Mouse (Mus musculus) adrenal gland, postnatal 4 days (tissue): ENCODE results near the gene Jak3. TPM values are rescaled to one million over a fixed set of nuclear protein-coding genes. Genes with fewer than 3 reads are reported as not detected.
"Not testable (repeated sequence)": the region's sequence is repeated elsewhere in the genome, so short reads cannot be mapped to it uniquely, and the experiment has no call there.

Source experiments
- DNase-seq, 2 experiments: peaks; one replicate each; pipeline ENCODE4 v3.0.0; 2021 to 2022; ENCODE audit warnings: low spot score in 2 of 2, mixed read lengths in 2 of 2
- microRNA-seq: library from miRNA; unstranded; fragments of <30 nt; microRNA quantifications from one replicate; pipeline ENCODE4 v1.2.0, GENCODE M21; 2021
- total RNA-seq, 2 experiments: library from RNA; stranded (reverse); gene quantifications; 2 replicates each; pipeline ENCODE4 v1.2.3; 2021

Gene Jak3
- total RNA-seq, 2 experiments from 2014 or later: 17.7 to 19.3 TPM

DNA sequence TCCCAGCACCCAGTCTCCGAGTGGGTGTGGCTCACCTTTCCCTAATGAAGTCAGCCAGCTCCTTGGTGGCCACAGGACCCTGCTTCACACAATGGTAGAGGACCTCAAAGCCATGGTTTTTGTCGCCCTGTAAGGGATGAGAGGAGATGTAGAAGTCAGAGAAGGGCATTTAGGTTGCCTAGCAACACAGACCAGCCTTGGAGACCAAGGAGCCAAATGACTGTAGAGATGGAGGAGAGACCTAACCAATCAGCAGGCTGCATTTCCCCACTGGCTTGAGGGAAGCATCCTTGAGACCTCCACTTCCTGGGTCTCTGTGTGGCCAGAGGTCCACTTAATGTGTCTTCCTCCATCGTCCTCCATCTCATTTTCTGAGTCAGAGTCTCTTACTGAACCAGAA, 42.2 kb downstream of the Jak3 start:
- no peak for DNase-seq

DNA sequence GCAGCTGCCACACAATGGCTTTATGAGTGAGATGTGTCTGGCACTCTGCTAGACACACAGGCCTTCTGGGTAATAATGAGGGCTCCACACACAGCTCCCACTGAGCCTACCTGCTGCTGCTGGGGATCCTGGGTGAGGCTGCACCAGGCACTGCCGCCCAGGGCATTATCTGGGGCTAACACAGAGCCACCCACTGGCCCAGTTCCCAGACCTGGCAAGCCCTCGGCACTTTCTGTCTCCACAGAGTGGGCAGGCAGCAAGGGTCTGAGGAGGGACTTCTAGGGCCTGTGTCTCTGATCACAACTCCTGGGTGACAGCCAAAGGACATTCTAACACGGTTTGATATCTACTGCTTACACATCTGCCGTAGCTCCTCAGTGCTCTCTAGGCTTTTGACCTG, 43.1 kb downstream of the Jak3 start:
- DNase-seq: no peak

DNA sequence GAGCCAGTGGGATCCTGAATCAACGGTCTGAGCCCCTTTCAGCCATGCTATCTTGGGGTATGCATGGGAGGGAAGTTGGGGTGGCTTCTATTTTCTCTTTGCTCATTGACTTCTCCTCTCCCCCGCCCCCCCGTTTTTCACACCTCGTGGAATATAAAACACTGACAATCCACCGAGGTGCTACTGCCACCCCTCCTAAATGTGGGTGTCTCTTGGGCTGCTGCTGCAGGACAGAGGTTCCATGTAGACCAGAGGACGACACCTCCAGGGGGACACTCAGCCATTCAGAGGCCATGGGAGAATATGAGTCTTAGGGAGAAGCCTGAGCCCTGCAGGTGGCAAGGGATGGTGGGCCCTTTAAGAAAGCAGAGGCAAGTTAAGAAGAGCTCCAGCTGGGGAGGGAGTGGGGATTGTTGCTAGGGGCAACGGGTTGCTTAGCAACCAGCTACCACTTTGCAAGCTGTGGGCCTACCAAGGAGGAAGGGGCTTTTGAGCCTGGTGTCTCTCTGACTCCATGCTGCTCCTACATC, 43.9 kb downstream of the Jak3 start:
- no peak for DNase-seq

DNA sequence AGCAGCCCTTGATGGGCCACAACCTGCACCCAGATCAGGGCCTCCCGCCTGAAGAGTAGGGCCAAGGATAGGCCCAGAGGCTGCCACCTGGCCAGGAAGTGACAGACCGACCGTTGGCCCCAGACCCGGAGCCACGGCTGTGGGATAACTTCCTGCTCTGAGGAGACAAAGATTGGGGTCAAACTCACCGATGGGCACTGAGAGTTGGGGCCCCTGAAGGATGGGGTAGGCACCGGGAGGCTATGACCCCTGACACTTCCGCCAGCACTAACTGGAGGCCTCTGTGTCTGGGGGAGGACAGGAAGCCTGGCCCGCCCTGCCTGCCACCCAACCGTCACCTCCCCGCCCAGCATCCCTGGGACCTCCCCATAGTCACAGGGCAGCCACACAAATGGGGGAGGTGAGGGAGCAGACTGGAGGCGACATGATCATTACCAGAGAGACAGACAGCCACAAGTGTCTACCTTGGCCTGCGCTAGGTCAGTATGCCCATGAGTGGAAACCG, 47.0 kb downstream of the Jak3 start:
- DNase-seq: no peak

DNA sequence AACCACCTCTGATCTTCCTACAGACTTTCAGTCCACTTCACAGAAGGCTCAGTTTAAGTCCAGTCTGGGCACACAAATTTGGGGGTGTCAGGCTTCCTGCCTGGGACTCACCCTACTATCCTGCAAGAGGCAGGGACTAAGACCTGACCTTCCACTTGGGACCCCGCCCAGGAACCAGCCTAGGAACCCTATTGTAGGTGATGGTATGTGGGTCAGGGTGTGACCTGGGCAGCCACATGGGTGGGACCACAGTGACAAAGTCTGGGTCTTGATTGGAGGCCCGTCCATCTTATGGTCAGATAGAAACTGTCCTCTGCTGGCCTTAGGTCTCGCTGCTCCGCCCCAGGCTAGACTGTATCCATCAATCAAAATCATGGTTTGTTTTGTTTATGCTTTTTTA, 48.3 kb downstream of the Jak3 start:
- DNase-seq: no peak

DNA sequence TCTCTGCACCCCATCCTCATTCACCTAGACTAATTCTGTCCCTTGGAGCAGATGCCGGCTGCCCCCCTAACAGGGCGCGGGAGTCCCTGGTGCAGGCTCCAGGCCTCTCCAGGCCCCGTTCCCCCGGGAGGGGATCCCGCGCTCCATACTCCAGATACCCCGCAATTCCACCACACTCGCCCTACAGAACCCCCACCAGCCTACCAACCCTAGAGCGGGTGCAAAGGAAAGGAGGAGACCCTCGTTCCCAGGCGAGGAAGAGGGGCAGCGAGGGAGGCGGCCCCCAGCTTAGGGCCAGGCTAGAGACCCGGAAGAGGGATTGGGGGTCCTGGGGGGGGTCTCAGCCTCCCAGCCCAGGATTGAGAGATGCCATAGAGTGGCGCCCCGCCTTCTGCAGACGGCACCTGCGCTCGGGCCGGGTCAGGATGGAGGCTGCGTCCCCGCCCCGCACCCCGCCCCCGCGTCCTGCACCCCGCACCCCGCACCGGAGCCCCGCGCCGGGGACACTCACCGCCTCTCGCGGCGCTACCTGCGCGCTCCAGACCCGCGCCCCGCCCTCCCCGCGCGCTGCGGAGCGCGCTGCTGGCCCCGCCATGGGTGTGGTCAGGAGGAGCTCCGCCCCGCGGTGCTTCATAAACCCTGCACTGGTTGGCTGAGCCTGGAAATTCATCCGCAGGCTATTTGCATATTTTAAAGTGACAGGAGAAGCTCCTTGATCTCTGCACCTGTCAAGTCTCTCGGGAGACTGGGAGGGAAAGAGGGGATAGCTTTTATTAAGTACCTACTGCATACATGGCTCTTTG, 49.2 kb downstream of the Jak3 start, which contains the start of gene Fcho1:
TSS of gene Fcho1 (minus strand) at position 595 of the 803 bp plus-strand sequence.
- peak in 1 of 2 experiments; percentile 38 for DNase-seq

DNA sequence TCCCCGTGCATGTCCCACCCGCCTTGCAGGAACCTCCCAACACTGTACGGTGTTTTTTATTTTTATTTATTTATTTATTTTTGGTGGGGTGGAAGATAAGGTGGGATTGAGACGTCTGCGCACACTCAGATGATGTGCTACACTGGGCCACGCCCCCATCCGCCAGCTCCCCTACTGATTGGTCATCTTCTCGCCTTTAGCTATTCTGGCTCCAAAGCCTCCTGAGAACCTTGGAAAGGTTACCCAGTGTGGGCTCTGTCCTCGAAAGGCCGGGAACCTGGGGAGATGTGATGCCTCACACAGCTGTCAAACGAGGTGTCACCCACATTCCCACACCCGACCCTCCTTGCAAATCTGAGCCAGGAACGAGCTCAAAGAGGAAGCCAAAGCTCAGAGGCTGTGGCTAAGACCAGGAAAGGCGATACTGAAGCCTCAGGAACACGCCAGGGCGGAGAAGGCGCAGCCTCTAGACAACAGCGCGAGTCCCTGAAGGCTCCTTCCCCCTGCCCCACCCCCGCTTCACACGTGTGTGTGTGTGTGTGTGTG, 52.2 kb downstream of the Jak3 start:
- DNase-seq: no peak

DNA sequence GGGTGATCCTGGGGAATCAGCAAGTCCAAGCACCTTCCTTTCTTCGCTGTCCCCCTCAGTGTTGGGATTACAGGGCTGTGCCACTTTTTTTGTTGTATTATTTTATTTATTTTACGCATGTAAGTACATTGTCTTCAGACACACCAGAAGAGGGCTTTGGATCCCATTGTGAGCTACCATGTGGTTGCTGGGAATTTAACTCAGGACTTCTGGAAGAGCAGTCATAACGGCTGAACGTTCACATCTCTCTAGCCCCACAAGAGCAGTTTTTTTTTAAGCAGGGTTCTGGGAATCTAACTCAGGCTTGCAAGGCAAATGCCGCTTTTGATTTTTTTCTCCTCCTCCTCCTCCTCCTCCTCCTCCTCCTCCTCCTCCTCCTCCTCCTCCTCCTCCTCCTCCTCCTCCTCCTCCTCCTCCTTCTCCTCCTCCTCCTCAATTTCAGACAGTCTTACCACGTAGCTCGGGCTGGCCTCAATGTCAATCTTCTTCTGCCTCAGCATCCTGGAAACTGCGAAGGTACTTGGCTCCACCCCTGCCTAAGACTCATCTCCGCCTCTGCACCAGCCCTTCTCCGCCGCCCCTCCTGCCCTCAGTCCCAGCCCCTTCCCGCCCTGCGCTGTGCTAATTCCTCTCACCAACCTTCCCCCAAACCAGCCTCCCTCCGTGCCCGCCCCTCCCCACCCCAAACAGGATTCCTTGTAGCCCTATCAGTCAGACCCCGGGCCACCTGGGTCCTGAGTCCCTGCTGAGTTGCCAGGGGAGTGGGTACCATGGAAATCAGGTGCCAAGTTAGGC, 52.9 kb downstream of the Jak3 start:
- no peak for DNase-seq

DNA sequence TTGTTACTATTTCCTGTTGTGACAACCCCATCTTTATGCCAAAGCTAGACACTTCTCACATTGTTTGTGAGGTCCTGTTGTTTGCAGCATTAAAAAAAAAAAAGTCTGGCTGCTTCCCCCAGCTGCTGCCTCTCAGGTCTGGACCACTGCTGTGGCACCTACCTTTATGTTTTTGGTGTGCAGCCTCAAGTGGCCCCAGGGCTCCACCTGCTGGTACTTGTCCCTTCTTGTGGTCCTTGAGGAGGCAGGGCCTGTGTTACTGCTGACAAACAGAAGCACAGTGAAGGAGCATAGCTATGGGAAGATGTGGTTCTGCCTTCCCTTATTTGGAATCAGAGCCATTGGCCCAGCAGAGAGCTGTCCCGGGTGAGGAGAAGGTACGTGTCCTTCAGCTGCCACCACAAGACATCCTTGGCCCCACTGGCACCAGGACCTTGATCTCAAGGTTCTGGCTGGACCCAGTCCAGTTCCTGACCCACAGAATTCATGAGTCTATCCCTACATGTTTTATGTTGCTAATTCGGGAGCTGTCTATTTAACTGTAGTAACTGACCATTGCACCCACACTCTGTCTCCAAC, 55.6 kb downstream of the Jak3 start:
- no peak for DNase-seq

DNA sequence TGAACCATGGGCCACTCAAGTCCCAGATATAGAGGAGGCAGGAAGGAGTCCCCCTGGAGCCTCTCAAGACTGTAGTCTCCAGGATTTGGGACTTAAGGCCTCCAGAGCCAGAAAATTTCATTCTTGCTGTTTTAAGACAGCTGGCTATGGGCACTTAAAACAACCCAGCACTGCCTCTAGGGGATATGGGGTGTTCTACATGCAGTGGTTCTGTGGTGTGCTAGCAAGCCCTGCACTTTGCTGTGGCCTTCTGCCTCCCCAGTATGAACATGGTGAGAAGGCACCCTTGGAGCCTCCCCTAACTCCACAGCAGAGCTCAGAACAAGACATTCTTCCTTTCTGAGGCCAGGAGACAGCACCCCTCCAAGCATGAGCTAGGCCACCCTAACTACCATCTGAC, 62.2 kb downstream of the Jak3 start:
- not testable (repeated sequence) for DNase-seq

Small RNA genes lying within 50 kb of the gene (microRNA-seq; reads per million reads assigned to microRNA genes)
- gene Mir6769b: 0.79 reads per million

Other genes starting within 250 kb of the Jak3 start
- 10 to 100 TPM; 58.9 to 65.9 TPM for gene Abhd8, start 212.6 kb upstream of the Jak3 start, total RNA-seq
- 10 to 100 TPM; 87.7 to 89.8 TPM for gene Mrpl34, start 211.3 kb upstream of the Jak3 start, total RNA-seq
- 10 to 100 TPM; 61.2 to 61.4 TPM for gene Dda1, start 207.1 kb upstream of the Jak3 start, total RNA-seq
- 10 to 100 TPM; 25.9 to 26.3 TPM for gene Ano8, start 190.3 kb upstream of the Jak3 start, total RNA-seq
- 10 to 100 TPM; 30.6 to 32.0 TPM for gene Gtpbp3, start 188.2 kb upstream of the Jak3 start, total RNA-seq
- 100 to 1,000 TPM; 179 to 185 TPM for gene Plvap, start 164.5 kb upstream of the Jak3 start, total RNA-seq
- gene Ccdc194, start 150.6 kb upstream of the Jak3 start, total RNA-seq: under 1 TPM in 1 of 2 experiments, not detected in 1; 0.25 TPM
- 10 to 100 TPM; 39.6 to 46.0 TPM for gene Bst2, start 138.8 kb upstream of the Jak3 start, total RNA-seq
- 10 to 100 TPM; 74.5 to 76.0 TPM for gene Mvb12a, start 133.4 kb upstream of the Jak3 start, total RNA-seq
- 1 to 10 TPM; 4.4 to 4.5 TPM for gene Tmem221, start 117.4 kb upstream of the Jak3 start, total RNA-seq
- gene Nxnl1, start 109.7 kb upstream of the Jak3 start, total RNA-seq: under 1 TPM; 0.25 to 0.65 TPM
- gene Slc27a1, start 107.4 kb upstream of the Jak3 start, total RNA-seq: 100 to 1,000 TPM; 110 to 111 TPM
- gene Pgls, start 84.1 kb upstream of the Jak3 start, total RNA-seq: 100 to 1,000 TPM; 136 to 144 TPM
- 1 to 10 TPM; 3.4 to 4.3 TPM for gene Fam129c, start 78.6 kb upstream of the Jak3 start, total RNA-seq
- 10 to 100 TPM; 74.6 to 78.2 TPM for gene Colgalt1, start 65.3 kb upstream of the Jak3 start, total RNA-seq
- gene Unc13a, start 4.5 kb upstream of the Jak3 start, total RNA-seq: 10 to 100 TPM; 11.7 to 12.9 TPM
- gene Insl3, start 12.9 kb downstream of the Jak3 start, total RNA-seq: 1 to 10 TPM; 6.8 to 8.5 TPM
- 1 to 10 TPM; 4.4 to 5.0 TPM for gene B3gnt3, start 25.5 kb downstream of the Jak3 start, total RNA-seq
- 1 to 10 TPM; 8.4 to 9.8 TPM for gene Fcho1, start 49.4 kb downstream of the Jak3 start, total RNA-seq
- 10 to 100 TPM; 11.6 to 14.6 TPM for gene Zfp709, start 205.7 kb downstream of the Jak3 start, total RNA-seq
- gene Zfp882, start 232.3 kb downstream of the Jak3 start, total RNA-seq: 1 to 10 TPM; 7.7 to 9.6 TPM
- gene Zfp617, start 232.3 kb downstream of the Jak3 start, total RNA-seq: 10 to 100 TPM; 32.4 to 37.2 TPM